In genomic region chr12:15998331-15998730, GRCm38 (mm10) we compare ENCODE assay signal across 26 mouse cellular contexts.
A peak's percentile ranks its signal among the peaks of the same experiment; 100 is the strongest.
DNase-seq lines count a peak whose midpoint lies in the region; ATAC-seq and TF ChIP-seq lines count a peak whose summit lies in the region.
"Had no signal": no experiment of that assay in that cellular context is flagged by ENCODE, and none has a peak within 500 bp of the region (broad histone marks: within the 10 kb centered on the region; RNA-seq: fewer than 3 reads in every experiment).

No protein-coding gene starts in this region.

- no peak overlapping the region for H3K4me3 ChIP-seq in spleen, adult 2 months (ENCODE audit: extremely low read depth, insufficient read depth, insufficient read length)
- no peak overlapping the region for H3K4me3 ChIP-seq in kidney, embryonic 14.5 days (ENCODE audit: low read length)
- H3K4me3 ChIP-seq: embryonic facial prominence, embryonic 12.5 days; embryonic facial prominence, embryonic 15.5 days; forebrain, embryonic 15.5 days; heart, embryonic 12.5 days; heart, embryonic 15.5 days; intestine, embryonic 15.5 days had no signal

- peak overlapping the region; percentile 28; the same call in 1 of the 2 replicates for H3K27ac ChIP-seq in spleen, adult 2 months (ENCODE audit: insufficient read depth, low read length)
- H3K27ac ChIP-seq in kidney, embryonic 14.5 days (ENCODE audit: low read depth, low read length): no peak overlapping the region
- H3K27ac ChIP-seq: embryonic facial prominence, embryonic 12.5 days; embryonic facial prominence, embryonic 15.5 days; forebrain, embryonic 15.5 days; heart, embryonic 15.5 days; hindbrain, embryonic 14.5 days; hindbrain, postnatal 0 days; intestine, embryonic 15.5 days had no signal

- peak; percentile 91 for ATAC-seq in CD4-positive, CD25-positive, alpha-beta regulatory T cell, adult 4 months
- no peak for ATAC-seq in kidney, embryonic 14.5 days (ENCODE audit: low FRiP score, low TSS enrichment)
- ATAC-seq: forebrain, embryonic 15.5 days; hindbrain, postnatal 0 days; intestine, embryonic 15.5 days had no signal

- H3K4me1 ChIP-seq in spleen, adult 2 months (ENCODE audit: control insufficient read depth, insufficient read depth, insufficient read length): no peaks in the 10 kb centered on the region
- H3K4me1 ChIP-seq in kidney, embryonic 14.5 days (ENCODE audit: control insufficient read depth, insufficient read depth, low read length): no peaks in the 10 kb centered on the region
- H3K4me1 ChIP-seq: embryonic facial prominence, embryonic 12.5 days; embryonic facial prominence, embryonic 15.5 days; forebrain, embryonic 15.5 days; heart, embryonic 15.5 days; intestine, embryonic 15.5 days had no signal

- H3K4me2 ChIP-seq in kidney, embryonic 14.5 days (replicated peaks; ENCODE audit: low read depth, low read length): no peak overlapping the region
- H3K4me2 ChIP-seq: embryonic facial prominence, embryonic 12.5 days; embryonic facial prominence, embryonic 15.5 days; forebrain, embryonic 15.5 days; heart, embryonic 12.5 days; heart, embryonic 15.5 days; hindbrain, embryonic 14.5 days; intestine, embryonic 15.5 days had no signal

- no peak for TF ChIP-seq POLR2A in spleen, adult 2 months (IDR thresholded peaks at IDR 0.05; ENCODE audit: low read depth, low read length)

- no peak overlapping the region for H3K9ac ChIP-seq in kidney, embryonic 14.5 days (ENCODE audit: low read depth, low read length)
- H3K9ac ChIP-seq: embryonic facial prominence, embryonic 12.5 days; embryonic facial prominence, embryonic 15.5 days; forebrain, embryonic 15.5 days; heart, embryonic 12.5 days; heart, embryonic 15.5 days; hindbrain, embryonic 14.5 days; intestine, embryonic 15.5 days had no signal

- no peak for DNase-seq in spleen, adult 2 months (ENCODE audit: low read depth in 1 of 2, low spot score in 2 of 2)
- no peak for DNase-seq in spleen, postnatal 4 days (ENCODE audit: low spot score in 2 of 2)
- DNase-seq in CD4-positive helper T cell, adult 2 months (ENCODE audit: low read depth, low spot score): peak; percentile 74
- peak; percentile 72 for DNase-seq in induced T-regulatory cell, adult 2 months (ENCODE audit: low read depth)
- DNase-seq in B cell, adult 2 months: no peak
- no peak for DNase-seq in left cerebral cortex, postnatal 10 days (ENCODE audit: extremely low spot score in 1 of 2, low spot score in 2 of 2)
- DNase-seq: adrenal gland, adult 2 months; adrenal gland, postnatal 14 days; cerebellum, adult 11 months; cerebellum, adult 2 months; cerebellum, adult 9-11 months; cerebellum, postnatal 25 days; gastrocnemius, postnatal 25 days; heart, adult 18-20 months; heart, postnatal 10 days; heart, postnatal 36 days had no signal

- no peaks in the 10 kb centered on the region for H3K27me3 ChIP-seq in spleen, adult 2 months (ENCODE audit: control insufficient read depth, insufficient read depth, low read length)
- H3K27me3 ChIP-seq in kidney, embryonic 14.5 days (ENCODE audit: control insufficient read depth, insufficient read depth, low read length): no peaks in the 10 kb centered on the region
- H3K27me3 ChIP-seq: embryonic facial prominence, embryonic 12.5 days; embryonic facial prominence, embryonic 15.5 days; forebrain, embryonic 15.5 days; heart, embryonic 12.5 days; heart, embryonic 15.5 days; intestine, embryonic 15.5 days had no signal

- no peak for TF ChIP-seq CTCF in spleen, adult 2 months (IDR thresholded peaks at IDR 0.05; ENCODE audit: extremely low read depth, insufficient read depth, insufficient read length, insufficient replicate concordance)

- no peaks in the 10 kb centered on the region for H3K36me3 ChIP-seq in spleen, adult 2 months (ENCODE audit: control insufficient read depth, insufficient read depth, low read length)
- H3K36me3 ChIP-seq in kidney, embryonic 14.5 days (ENCODE audit: control insufficient read depth, insufficient read depth, low read length): no peaks in the 10 kb centered on the region
- H3K36me3 ChIP-seq: embryonic facial prominence, embryonic 12.5 days; embryonic facial prominence, embryonic 15.5 days; forebrain, embryonic 15.5 days; heart, embryonic 12.5 days; heart, embryonic 15.5 days; intestine, embryonic 15.5 days had no signal

- intact Hi-C loops in left cerebral cortex, postnatal 10 days (cut with DNase I): no loop called here

- H3K9me3 ChIP-seq in kidney, embryonic 14.5 days (ENCODE audit: control insufficient read depth, low read length): no peaks in the 10 kb centered on the region
- H3K9me3 ChIP-seq: embryonic facial prominence, embryonic 12.5 days; embryonic facial prominence, embryonic 15.5 days; forebrain, embryonic 15.5 days; heart, embryonic 12.5 days; heart, embryonic 15.5 days; intestine, embryonic 15.5 days had no signal

Comparison
In these comparisons a context has a peak if more than half of its experiments do, and no peak if none do; other contexts are left out.
1. DNase-seq: peak in CD4-positive helper T cell, adult 2 months (single experiment) and induced T-regulatory cell, adult 2 months (single experiment); none in spleen, adult 2 months (0 of 2), spleen, postnatal 4 days (0 of 2), B cell, adult 2 months (0 of 2) and left cerebral cortex, postnatal 10 days (0 of 2).